Mouse (Mus musculus): ENCODE measurements at regions not wholly inside any gene's neighbourhood (a gene's known extent, or its start where the extent isn't known, plus 50 kb on each side); places are given as distances from the start of the nearest gene placed in this dataset.
"Not testable (repeated sequence)": the region's sequence is repeated elsewhere in the genome, so short reads cannot be mapped to it uniquely, and the experiment has no call there.

GRCm38 (mm10) chr10:66694549-66695285 lies 401.2 kb upstream of the Jmjd1c start:
- no peak overlapping the region for H3K27ac ChIP-seq
- DNase-seq (ENCODE audit: low spot score) (no peak), ATAC-seq (no peak)
- no peak overlapping the region for H3K4me3 ChIP-seq (ENCODE audit: low read length)
- no peaks in the 10 kb centered on the region for H3K27me3 ChIP-seq (ENCODE audit: insufficient read depth, low read length)
- H3K4me2 ChIP-seq (ENCODE audit: low read depth, low read length), result no peak overlapping the region
- TF ChIP-seq CTCF (IDR thresholded peaks at IDR 0.05; ENCODE audit: low read depth), result peak; percentile 26
- 83% methylated on average over 11 of the region's 11 CpGs for WGBS
- H3K9ac ChIP-seq (replicated peaks; ENCODE audit: low read length), result no peak overlapping the region
- H3K36me3 ChIP-seq (ENCODE audit: insufficient read depth, low read length), result no peaks in the 10 kb centered on the region
- 0 out of 2 replicates have a peak, but pooled peaks cover 2% of the 10 kb centered on the region for H3K9me3 ChIP-seq (ENCODE audit: low read length)
- no peaks in the 10 kb centered on the region for H3K4me1 ChIP-seq (ENCODE audit: insufficient read depth, low read length)

- not testable (repeated sequence) for H3K27ac ChIP-seq; H3K27me3 ChIP-seq (ENCODE audit: insufficient read depth, low read length); H3K4me3 ChIP-seq (ENCODE audit: low read length); DNase-seq (ENCODE audit: low spot score); H3K4me2 ChIP-seq (ENCODE audit: low read depth, low read length); H3K9me3 ChIP-seq (ENCODE audit: low read length); H3K9ac ChIP-seq (replicated peaks; ENCODE audit: low read length); H3K4me1 ChIP-seq (ENCODE audit: insufficient read depth, low read length); H3K36me3 ChIP-seq (ENCODE audit: insufficient read depth, low read length); ATAC-seq
- 81% methylated on average over 9 of the region's 9 CpGs for WGBS
Measured at GRCm38 (mm10) chr10:66714926-66715325, 381.0 kb upstream of the Jmjd1c start.

- no peaks in the 10 kb centered on the region for H3K27me3 ChIP-seq (ENCODE audit: insufficient read depth, low read length)
- no peak for DNase-seq (ENCODE audit: low spot score)
Measured at GRCm38 (mm10) chr10:66717909-66718308, 378.0 kb upstream of the Jmjd1c start.

GRCm38 (mm10) chr10:66719796-66720195 lies 376.1 kb upstream of the Jmjd1c start:
- ATAC-seq (no peak), DNase-seq (ENCODE audit: low spot score) (no peak)
- Histone ChIP-seq H3K36me3 (ENCODE audit: insufficient read depth, low read length) (no peaks in the 10 kb centered on the region), H3K27ac (no peak overlapping the region), H3K4me2 (ENCODE audit: low read depth, low read length) (no peak overlapping the region), H3K9ac (replicated peaks; ENCODE audit: low read length) (no peak overlapping the region), H3K27me3 (ENCODE audit: insufficient read depth, low read length) (no peaks in the 10 kb centered on the region), H3K4me1 (ENCODE audit: insufficient read depth, low read length) (no peaks in the 10 kb centered on the region), H3K9me3 (ENCODE audit: low read length) (no peaks in the 10 kb centered on the region), H3K4me3 (ENCODE audit: low read length) (no peak overlapping the region)
- WGBS, result 92% methylated on average over 11 of the region's 11 CpGs
- TF ChIP-seq CTCF (IDR thresholded peaks at IDR 0.05; ENCODE audit: low read depth), result no peak

More at GRCm38 (mm10) chr10:66717909-66718308, 378.0 kb upstream of the Jmjd1c start:
- no peaks in the 10 kb centered on the region for H3K4me1 ChIP-seq (ENCODE audit: insufficient read depth, low read length)
- H3K9ac ChIP-seq (replicated peaks; ENCODE audit: low read length), result no peak overlapping the region
- 78% methylated on average over 7 of the region's 7 CpGs for WGBS
- no peak overlapping the region for H3K27ac ChIP-seq
- no peaks in the 10 kb centered on the region for H3K9me3 ChIP-seq (ENCODE audit: low read length)
- H3K4me2 ChIP-seq (ENCODE audit: low read depth, low read length), result no peak overlapping the region
- no peaks in the 10 kb centered on the region for H3K36me3 ChIP-seq (ENCODE audit: insufficient read depth, low read length)
- H3K4me3 ChIP-seq (ENCODE audit: low read length), result no peak overlapping the region
- no peak for TF ChIP-seq CTCF (IDR thresholded peaks at IDR 0.05; ENCODE audit: low read depth)
- ATAC-seq, result no peak

GRCm38 (mm10) chr10:66733631-66734030 lies 362.3 kb upstream of the Jmjd1c start:
- Histone ChIP-seq H3K36me3 (ENCODE audit: insufficient read depth, low read length) (no peaks in the 10 kb centered on the region), H3K4me1 (ENCODE audit: insufficient read depth, low read length) (no peaks in the 10 kb centered on the region), H3K4me2 (ENCODE audit: low read depth, low read length) (no peak overlapping the region), H3K9me3 (ENCODE audit: low read length) (0 out of 2 replicates have a peak, but pooled peaks cover 3% of the 10 kb centered on the region), H3K4me3 (ENCODE audit: low read length) (no peak overlapping the region), H3K27ac (no peak overlapping the region), H3K9ac (replicated peaks; ENCODE audit: low read length) (no peak overlapping the region), H3K27me3 (ENCODE audit: insufficient read depth, low read length) (no peaks in the 10 kb centered on the region)
- 89% methylated on average over 5 of the region's 5 CpGs for WGBS
- DNase-seq (ENCODE audit: low spot score), result no peak
- TF ChIP-seq CTCF (IDR thresholded peaks at IDR 0.05; ENCODE audit: low read depth), result no peak
- no peak for ATAC-seq

GRCm38 (mm10) chr10:66734853-66735252 lies 361.1 kb upstream of the Jmjd1c start:
- 55% methylated on average over 5 of the region's 5 CpGs for WGBS
- no peak overlapping the region for H3K9ac ChIP-seq (replicated peaks; ENCODE audit: low read length)
- 0 out of 2 replicates have a peak, but pooled peaks cover 2% of the 10 kb centered on the region for H3K9me3 ChIP-seq (ENCODE audit: low read length)
- H3K36me3 ChIP-seq (ENCODE audit: insufficient read depth, low read length), result no peaks in the 10 kb centered on the region
- H3K4me1 ChIP-seq (ENCODE audit: insufficient read depth, low read length), result no peaks in the 10 kb centered on the region
- no peak overlapping the region for H3K27ac ChIP-seq
- no peaks in the 10 kb centered on the region for H3K27me3 ChIP-seq (ENCODE audit: insufficient read depth, low read length)
- TF ChIP-seq CTCF (IDR thresholded peaks at IDR 0.05; ENCODE audit: low read depth), result peak; percentile 62
- DNase-seq (ENCODE audit: low spot score) (peak; percentile 69), ATAC-seq (no peak)
- H3K4me3 ChIP-seq (ENCODE audit: low read length), result no peak overlapping the region
- no peak overlapping the region for H3K4me2 ChIP-seq (ENCODE audit: low read depth, low read length)

- ATAC-seq, result no peak
- 68% methylated on average over 7 of the region's 7 CpGs for WGBS
- H3K4me3 ChIP-seq (ENCODE audit: low read length), result no peak overlapping the region
- no peaks in the 10 kb centered on the region for H3K27me3 ChIP-seq (ENCODE audit: insufficient read depth, low read length)
- TF ChIP-seq CTCF (IDR thresholded peaks at IDR 0.05; ENCODE audit: low read depth), result no peak
- no peak overlapping the region for H3K4me2 ChIP-seq (ENCODE audit: low read depth, low read length)
- no peak overlapping the region for H3K9ac ChIP-seq (replicated peaks; ENCODE audit: low read length)
- no peak overlapping the region for H3K27ac ChIP-seq
- H3K4me1 ChIP-seq (ENCODE audit: insufficient read depth, low read length), result no peaks in the 10 kb centered on the region
- H3K36me3 ChIP-seq (ENCODE audit: insufficient read depth, low read length), result no peaks in the 10 kb centered on the region
- peak; percentile 34 for DNase-seq (ENCODE audit: low spot score)
- no peaks in the 10 kb centered on the region for H3K9me3 ChIP-seq (ENCODE audit: low read length)
Measured at GRCm38 (mm10) chr10:66739017-66739416, 356.9 kb upstream of the Jmjd1c start.
